Mouse (Mus musculus) neural tube, embryonic 10.5 days (tissue): ENCODE data around the gene Pml.

Experiments
- DNase-seq: peaks from one replicate; pipeline ENCODE4 v3.0.0-alpha.2; 2017; ENCODE audit warnings: low spot score; ENCODE audit errors: extremely low spot score

Pml gene

GRCm38 (mm10) chr9:58169426-58169825 lies 80.2 kb downstream of the Pml start:
- DNase-seq, result no peak

DNA sequence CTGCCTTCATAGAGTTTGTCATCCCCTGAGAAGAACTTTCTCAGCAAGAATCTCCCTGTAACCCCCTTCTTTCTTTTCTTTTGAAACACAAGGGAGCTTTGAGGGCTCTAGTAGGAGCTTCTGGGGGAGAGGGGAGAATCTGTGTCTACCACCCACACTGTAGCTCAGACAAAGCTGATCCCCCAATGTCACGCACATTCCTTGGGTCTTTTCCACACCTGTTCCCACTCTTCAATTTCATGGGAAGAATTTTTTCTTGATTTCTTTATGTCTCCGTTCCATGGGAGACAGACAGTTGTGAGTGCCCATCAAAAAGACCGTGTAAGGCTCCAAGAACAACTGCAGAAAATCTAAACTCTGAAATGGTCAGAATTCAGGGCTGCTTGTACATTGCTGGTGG lies 80.7 kb downstream of the Pml start:
- DNase-seq, result no peak
